Mouse (Mus musculus) urinary bladder, postnatal 14 days (tissue): ENCODE measurements around the gene Ctf1.
"Not testable (repeated sequence)": the region's sequence is repeated elsewhere in the genome, so short reads cannot be mapped to it uniquely, and the experiment has no call there.

Experiments
- DNase-seq: peaks from one replicate; pipeline ENCODE4 v3.0.0; 2021; ENCODE audit warnings: low spot score

Gene Ctf1

GRCm38 (mm10) chr7:127693290-127693689, 19.2 kb upstream of the Ctf1 start:
- no peak for DNase-seq

- DNase-seq, result not testable (repeated sequence)
Measured at GRCm38 (mm10) chr7:127693730-127694129, 18.8 kb upstream of the Ctf1 start.

GRCm38 (mm10) chr7:127698986-127699385, 13.6 kb upstream of the Ctf1 start:
- DNase-seq, result no peak

GRCm38 (mm10) chr7:127700712-127701331, 11.7 kb upstream of the Ctf1 start:
- no peak for DNase-seq

GRCm38 (mm10) chr7:127703561-127704178, 8.9 kb upstream of the Ctf1 start:
- DNase-seq, result no peak

GRCm38 (mm10) chr7:127704598-127704997, 7.9 kb upstream of the Ctf1 start:
- no peak for DNase-seq

- no peak for DNase-seq
Measured at GRCm38 (mm10) chr7:127705706-127706105, 6.8 kb upstream of the Ctf1 start.

GRCm38 (mm10) chr7:127707045-127707956, 5.2 kb upstream of the Ctf1 start:
- no peak for DNase-seq

GRCm38 (mm10) chr7:127707957-127708206, 4.7 kb upstream of the Ctf1 start:
- no peak for DNase-seq

- peak; percentile 86 for DNase-seq
Measured at GRCm38 (mm10) chr7:127708207-127709078, 4.1 kb upstream of the Ctf1 start, which contains the start of gene Bcl7c. Bcl7c (minus strand) TSS chr7:127708933.

- no peak for DNase-seq
Measured at GRCm38 (mm10) chr7:127709261-127709979, 3.1 kb upstream of the Ctf1 start.

- no peak for DNase-seq
Measured at GRCm38 (mm10) chr7:127711031-127711430, 1.5 kb upstream of the Ctf1 start.

GRCm38 (mm10) chr7:127711456-127711855, 1.1 kb upstream of the Ctf1 start:
- DNase-seq, result no peak

- DNase-seq, result no peak
Measured at GRCm38 (mm10) chr7:127714816-127715215, 2.3 kb downstream of the Ctf1 start.

GRCm38 (mm10) chr7:127716992-127717391, 4.5 kb downstream of the Ctf1 start:
- DNase-seq, result peak; percentile 77

- no peak for DNase-seq
Measured at GRCm38 (mm10) chr7:127718339-127718738, 5.8 kb downstream of the Ctf1 start.

- DNase-seq, result no peak
Measured at GRCm38 (mm10) chr7:127719258-127719657, 6.7 kb downstream of the Ctf1 start.

GRCm38 (mm10) chr7:127725490-127725889, 13.0 kb downstream of the Ctf1 start:
- no peak for DNase-seq

- no peak for DNase-seq
Measured at GRCm38 (mm10) chr7:127725924-127726323, 13.4 kb downstream of the Ctf1 start.

GRCm38 (mm10) chr7:127727898-127728297, 15.4 kb downstream of the Ctf1 start:
- DNase-seq, result no peak

GRCm38 (mm10) chr7:127730170-127730569, 17.6 kb downstream of the Ctf1 start:
- DNase-seq, result no peak
